Mouse (Mus musculus): Measurements from ENCODE around the gene Trp53.

GRCm38 (mm10) chr11:69560896-69561854 lies 19.0 kb upstream of the Trp53 start:
- TF ChIP-seq GATA1 (IDR thresholded peaks at IDR 0.05; ENCODE audit: borderline replicate concordance, low read length) = no peak
- TF ChIP-seq FLI1 (IDR thresholded peaks at IDR 0.05; ENCODE audit: low read length) = no peak

Data from megakaryocyte, embryonic 14.5 days (primary cell).